Mouse (Mus musculus) testis, adult 2 months (tissue): Measurements from ENCODE around the gene Rplp2.

Experiments used
- CTCF ChIP-seq: fragments of 200-500 bp; IDR thresholded peaks from 2 replicates; pipeline ENCODE4 v1.5.1; 2012; ENCODE audit warnings: low read depth, mild to moderate bottlenecking, inconsistent platforms, low read length, moderate library complexity; ENCODE audit not compliant: control insufficient read depth, insufficient read depth, insufficient replicate concordance
- POLR2A ChIP-seq: fragments of 200-500 bp; IDR thresholded peaks from 2 replicates; pipeline ENCODE4 v1.6.1; 2012; ENCODE audit warnings: low read depth, mild to moderate bottlenecking, inconsistent platforms, low read length, moderate library complexity; ENCODE audit not compliant: control insufficient read depth

- TF ChIP-seq POLR2A: peak; percentile 78
- no peak for TF ChIP-seq CTCF
Measured at GRCm38 (mm10) chr7:141454967-141455551, 7.9 kb downstream of the Rplp2 start, which contains the start of gene Pnpla2.
